Mouse (Mus musculus) spleen, adult 12 weeks (tissue): ENCODE results near the gene Crb2.

Source experiments
- DNase-seq: peaks from one replicate; pipeline ENCODE4 v3.0.0; 2022; ENCODE audit warnings: low spot score

The Crb2 gene

DNA sequence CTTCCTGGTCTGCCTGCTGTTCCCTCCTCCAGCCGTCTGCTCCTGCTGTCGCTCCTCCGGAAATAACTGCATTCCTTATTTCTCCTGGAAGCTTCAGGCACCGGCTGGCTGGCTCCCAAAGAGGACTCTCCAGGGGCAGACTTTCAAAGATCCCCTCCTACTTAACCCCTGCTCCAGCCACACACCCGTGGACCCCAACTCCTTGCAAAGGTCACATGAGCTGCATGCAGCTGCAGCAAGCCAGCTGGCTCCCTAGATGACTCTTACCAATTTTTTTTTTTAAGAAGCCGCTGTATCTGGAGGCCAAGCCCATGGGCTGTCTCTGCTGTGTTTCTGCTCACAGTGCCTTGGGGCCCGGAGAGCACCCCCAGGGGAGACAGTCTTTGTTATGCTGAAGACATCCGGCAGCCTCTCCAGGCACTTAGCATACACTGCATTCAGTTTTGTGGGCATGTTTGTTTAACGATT lies 8.9 kb upstream of the Crb2 start:
- DNase-seq, result peak; percentile 17

DNA sequence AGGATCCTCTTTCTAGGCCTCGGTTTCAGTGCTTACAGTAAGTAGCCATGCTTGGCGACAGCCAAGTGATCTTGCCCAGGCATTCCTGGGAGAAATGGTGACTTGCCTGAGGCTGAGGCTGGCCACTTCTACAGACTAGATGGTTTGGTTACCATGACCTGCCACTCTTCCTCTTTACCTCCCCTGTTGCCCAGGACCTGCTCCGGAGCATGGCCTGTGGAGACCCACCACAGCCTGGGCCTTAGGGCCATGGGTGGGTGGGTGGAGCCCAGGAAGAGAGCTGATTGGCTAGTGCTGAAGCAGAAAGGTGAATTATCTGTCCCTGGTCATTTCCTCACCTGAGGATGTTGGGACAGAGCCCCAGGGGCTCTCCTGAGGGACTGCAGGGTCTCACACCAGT lies 8.3 kb upstream of the Crb2 start:
- no peak for DNase-seq

DNA sequence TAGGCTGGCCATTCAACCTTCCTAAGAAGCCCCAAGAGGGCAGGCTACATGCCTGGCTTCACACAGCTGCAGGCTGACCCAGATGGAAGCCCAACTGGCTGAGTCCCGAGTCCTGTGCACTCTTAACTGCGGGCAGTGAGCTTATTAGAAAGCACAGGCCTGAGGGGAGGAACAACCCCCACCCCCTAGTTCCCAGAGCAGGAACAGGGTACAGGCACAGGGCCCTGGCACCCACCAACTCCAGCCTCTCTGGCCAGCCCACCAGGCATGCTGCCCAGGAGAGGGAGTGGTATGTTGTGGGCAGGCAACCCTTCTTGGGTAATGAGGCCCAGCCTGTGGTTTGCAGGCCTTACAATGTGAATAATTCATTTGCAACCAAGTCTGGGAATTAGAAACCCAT lies 7.1 kb upstream of the Crb2 start:
- no peak for DNase-seq

DNA sequence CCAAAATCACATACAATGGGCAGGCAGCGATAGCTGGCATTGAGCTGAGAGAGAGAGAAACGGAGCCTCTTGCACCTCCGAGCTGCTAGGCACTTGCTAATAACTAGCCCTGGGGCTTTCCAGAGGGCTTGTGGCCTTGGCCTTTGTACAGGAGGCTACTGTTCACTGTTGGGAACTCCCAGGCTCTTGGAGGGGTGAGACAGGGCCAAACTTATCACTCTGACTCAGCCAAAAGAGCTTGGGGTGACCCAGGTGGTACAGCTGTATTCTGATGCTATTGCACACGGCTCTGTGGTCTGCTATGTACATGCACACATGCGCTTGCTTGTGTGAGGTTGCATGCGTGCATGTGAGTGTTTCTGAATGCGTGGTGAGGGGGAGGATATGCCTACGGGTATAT lies 6.3 kb upstream of the Crb2 start:
- DNase-seq, result no peak

DNA sequence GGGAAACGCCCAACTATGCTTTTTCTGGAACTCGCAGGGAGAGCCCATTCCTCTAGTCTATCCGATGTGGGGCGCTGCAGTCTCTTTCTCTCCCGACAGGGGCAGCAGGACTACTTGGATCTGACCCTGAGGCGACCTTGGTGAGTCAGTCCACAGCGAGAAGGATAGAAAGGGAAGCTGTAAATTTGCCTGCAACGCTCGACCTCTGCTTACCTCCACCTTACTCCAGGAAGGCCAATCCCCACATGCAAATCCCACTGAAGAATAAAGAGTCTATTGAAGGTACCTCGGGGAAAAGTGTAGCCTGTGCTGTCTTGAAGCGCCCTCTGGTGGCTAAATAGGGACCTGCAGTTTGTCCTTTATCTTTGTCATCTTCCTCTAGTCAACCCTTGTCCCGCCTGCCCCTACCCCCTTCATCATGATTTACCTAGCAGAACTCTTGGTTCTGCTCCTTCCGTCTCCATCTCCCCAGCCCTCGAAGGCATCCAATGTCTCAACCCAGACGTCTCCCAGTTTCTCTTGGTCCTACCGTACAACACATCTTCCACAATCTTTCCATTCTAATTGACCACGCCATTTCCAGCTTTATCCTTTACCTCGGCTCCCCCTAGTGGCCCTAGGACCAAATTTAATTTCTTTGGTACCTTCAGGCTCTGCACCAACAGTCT lies 4.3 kb upstream of the Crb2 start:
- peak; percentile 77 for DNase-seq

DNA sequence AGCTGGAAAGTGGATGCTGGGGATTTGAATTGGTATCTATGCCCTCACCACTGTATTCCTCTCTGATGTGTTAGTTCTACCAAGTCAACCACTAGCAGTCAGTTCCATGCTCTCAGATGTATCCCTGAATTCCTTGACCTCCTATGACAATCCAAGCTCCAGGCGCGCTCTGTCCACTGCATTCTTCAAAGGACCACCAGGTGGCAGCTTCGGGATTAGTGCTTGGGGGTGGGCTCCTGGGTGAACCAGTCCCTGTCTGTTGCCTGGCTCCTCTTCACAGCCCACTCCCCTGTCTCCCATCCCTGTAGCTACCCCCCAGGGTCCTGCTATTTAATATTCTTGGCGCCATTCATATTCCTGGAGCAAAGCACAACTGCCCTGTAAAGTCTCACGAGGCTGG lies 1.5 kb upstream of the Crb2 start:
- DNase-seq, result no peak

DNA sequence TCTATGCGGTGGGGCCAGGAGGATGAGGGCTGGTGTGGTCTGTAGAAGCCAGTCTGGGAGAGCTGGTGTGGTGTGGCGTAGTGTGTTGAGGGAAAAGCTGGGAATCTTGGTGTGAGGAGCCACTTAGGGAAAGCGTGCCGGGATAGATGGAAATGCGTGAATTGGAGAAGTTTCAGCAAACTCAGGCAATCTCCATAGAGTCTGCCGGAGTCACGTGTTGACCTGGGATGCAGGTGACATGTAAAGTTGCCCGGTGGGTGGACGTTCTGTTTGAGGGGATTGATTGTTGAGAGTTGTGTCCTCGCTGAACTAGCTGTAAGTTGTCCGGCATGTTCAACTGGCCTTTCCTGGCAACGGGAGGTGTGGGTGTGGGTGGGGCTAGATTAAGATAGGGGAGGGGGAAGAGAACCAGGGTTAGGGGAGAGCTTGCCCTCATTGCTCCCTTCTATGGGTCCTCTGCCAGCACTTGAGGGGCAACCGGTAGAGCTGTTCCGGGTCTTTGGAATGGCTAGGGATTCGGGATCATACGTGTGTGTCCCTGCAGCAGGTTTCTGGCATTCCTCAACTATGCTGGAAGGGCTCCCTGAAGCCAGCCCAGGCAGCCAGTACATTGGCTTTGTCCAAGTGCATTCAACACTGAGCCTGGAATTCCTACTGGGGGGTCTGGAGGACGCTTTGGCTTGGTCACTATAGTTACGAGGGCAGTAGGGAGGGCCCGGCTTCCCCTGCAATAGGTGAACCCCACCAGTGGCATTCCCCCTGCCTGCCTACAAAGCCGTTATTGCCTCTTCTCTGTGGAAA lies 762 bp downstream of the Crb2 start:
- no peak for DNase-seq

DNA sequence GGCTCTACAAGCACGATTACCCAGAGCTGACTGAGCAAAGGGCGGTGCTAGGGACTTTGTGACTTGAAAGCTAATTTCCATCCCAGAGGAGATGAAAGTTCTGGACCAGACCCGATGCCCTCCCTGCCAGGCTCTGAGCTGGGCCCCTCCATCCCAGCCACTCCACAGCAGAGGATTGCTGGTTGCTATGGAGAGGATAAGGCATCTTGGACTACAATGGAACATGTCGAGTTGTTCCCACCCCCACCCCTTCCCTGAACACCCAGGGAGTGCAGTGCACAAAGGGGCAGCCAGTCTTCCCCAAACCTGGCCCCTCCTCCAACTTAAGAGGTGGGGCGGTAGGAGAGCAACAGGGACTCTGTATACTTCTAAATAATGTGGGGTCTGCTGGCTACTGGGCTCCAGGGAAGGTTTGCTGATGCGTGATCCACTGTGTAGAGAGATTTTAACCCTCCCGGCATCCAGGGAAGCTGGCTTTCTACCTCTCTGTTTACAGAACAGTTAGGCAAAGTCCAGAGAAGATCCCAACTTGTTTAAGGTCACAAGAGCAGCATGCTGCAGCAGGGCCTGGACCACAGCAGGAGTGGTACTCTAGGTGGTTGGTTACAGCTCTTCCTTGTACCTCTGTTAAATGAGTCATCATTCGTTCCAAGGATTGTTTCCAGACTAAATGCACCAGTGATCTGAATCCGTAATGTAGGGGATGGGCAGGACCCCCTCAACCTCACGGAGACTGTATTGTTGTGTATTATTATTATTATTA lies 2.1 kb downstream of the Crb2 start:
- DNase-seq, result no peak

DNA sequence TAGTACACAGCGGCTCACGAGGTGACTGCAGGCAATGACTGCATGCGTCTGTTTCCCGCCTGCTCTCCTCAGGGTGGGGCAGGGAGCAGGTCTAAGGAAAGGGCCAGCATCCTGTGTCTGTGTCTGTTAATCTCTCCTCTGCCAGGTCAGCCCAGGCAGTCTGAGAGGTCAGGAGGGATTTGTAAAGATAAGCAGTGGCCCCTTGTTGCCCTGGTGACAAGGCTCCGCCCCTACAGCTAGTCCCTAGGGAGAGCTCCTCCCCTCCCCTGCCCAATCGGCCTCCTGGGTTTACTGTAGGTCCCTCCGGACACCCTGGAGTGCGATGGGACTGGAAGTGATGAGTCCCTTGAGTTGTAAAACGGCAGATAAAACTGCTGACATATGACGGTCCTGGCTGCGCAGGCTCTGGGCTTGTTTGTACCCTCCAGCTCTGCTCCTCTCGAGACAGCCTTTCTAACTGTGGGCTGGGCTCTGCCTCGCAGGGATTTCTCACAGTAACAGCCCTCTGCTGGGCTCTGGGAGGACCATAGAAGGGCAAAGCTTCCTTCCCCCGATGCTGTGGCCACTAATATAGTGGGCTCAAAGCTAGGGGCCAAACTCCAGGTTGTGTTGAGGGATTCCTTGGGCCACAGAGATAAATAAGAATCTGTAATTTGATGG lies 4.4 kb downstream of the Crb2 start:
- DNase-seq, result peak; percentile 22

DNA sequence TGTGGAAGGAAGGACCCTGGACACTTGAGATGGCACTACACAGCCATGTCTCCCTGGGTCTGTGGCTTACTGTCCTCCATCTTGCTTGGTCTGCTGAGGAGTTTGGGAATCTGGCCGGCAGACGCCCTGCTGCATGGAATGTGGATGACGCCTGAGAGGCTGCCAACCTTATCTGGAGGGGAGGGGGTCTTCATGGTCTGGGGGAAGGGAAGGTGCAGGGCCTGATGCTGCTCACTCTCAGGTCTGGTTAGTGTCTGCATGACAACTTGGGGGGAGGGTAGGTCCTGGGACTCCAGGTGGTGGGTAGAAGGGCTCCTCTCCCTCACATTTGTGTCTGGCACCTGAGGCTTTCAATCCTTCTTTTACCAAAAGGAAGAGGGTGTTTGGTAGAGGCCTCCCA lies 5.4 kb downstream of the Crb2 start:
- no peak for DNase-seq

DNA sequence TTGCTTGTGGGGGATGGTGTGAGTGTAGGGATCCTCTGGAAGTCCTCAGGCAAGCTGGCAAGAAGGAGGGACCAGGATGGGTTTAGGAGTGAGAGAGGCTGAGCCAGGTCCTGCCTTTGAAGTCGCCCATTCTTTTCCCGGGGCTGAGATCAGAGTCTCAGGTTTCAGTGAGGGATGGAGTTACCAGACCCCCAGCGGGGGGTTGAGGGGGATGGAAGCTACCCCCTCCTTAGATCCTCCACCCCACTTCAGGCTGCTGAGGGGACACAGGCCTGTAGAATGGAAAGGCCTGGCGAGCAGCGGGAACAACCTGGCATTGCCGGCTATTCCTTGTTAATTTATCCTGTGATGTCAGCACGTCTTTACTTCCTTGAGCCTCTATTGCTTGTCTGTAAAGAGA lies 6.0 kb downstream of the Crb2 start:
- no peak for DNase-seq

DNA sequence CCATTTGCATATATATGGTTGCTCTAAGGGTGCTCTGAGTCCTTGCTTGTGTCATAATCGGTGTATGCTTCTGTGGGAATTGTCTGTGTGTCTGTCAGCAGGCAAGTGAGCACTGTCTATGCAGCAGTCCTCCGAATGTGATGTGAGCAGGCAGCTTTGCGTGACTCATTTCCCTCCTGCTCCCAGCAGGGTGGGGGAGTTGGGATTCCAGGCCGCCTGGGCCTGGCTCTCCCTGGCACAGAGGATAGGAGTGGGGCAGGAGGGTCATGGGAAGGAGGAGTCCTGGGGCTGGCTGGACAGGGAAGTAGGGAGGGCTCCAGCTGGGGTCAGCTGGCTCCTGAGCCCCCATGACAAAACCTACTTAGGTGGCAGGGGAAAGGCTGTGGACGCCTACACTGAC lies 8.4 kb downstream of the Crb2 start:
- DNase-seq, result no peak

DNA sequence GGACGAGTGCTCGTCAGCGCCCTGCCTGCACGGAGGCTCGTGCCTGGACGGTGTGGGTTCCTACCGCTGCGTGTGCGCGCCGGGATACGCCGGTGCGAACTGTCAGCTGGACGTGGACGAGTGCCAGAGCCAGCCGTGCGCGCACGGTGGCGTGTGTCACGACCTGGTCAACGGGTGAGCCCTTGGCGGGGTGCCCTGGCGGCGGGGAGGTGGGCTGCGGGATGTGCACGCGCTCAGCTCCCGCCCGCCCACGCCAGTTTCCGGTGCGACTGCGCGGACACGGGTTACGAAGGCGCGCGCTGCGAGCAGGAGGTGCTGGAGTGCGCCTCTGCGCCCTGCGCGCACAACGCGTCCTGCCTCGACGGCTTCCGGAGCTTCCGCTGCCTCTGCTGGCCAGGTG lies 10.4 kb downstream of the Crb2 start:
- DNase-seq, result no peak

DNA sequence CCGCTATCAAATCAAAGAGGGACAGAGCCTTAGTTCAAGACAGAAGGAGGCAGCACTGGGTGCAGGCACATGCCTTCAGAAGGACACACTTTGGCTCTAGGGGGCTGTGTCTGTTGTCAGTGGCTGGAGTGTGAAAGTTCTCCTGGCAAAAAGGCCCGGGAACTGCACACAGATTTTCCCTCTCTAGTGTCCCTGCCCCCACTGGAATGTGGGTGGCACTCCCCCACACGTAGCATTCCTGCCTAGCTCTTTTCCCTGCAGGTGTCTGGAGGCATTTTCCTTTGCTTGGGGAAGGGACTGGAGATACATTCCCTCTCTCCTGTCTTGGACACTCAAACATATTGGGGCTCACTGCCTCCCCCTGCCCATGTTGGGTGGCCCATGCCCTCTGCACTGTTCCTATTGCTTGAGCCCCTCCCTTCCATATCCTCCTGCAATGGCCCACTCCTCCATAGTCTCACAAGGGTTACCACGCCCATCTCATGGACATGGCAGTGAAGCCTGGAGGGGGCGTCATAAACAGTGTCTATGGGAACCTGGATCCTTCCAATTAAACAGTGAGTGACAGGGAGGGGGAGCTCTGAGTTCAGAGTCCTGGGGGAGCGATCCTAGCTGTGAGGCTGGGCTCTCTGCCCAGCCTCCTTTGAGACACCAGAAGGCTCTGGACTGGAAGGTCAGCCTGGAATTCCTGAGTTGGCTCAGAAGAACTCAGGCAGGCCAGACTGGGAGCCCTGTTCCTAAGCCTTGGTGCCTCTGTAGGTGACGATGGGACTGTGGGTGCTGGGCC lies 12.3 kb downstream of the Crb2 start:
- no peak for DNase-seq

DNA sequence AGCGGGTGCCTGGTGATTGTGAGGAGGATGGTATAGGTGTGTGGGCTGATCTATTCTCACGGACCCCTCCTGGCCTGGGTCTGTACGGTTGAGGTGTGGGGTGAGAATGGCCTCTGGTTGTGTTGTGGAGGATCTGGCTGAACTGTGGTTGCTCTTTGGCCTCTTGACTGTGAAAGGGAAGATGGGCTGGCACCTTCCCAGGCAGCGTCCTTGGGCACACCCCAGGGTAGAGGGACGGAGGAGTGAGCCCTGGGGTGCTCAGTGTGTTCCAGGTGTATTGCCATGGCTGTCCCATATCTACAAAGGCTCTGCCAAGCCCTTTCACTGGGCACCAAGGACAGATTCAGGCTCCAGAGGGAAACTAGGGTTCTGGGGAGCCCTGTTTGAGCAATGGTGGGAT lies 13.0 kb downstream of the Crb2 start:
- no peak for DNase-seq

DNA sequence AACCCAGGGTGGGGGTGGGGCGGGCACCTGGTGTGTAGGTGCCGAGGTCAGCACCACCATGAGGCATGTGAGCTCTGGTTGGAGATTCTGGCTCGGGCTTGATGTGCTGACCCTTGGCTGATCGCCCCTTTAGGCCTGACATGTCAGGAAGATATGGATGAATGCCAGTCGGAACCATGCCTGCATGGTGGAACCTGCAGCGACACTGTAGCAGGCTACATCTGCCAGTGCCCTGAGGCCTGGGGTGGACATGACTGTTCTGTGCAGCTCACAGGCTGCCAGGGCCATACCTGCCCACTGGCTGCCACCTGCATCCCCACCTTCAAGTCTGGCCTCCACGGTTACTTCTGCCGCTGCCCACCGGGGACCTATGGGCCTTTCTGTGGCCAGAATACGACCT lies 13.9 kb downstream of the Crb2 start:
- no peak for DNase-seq

DNA sequence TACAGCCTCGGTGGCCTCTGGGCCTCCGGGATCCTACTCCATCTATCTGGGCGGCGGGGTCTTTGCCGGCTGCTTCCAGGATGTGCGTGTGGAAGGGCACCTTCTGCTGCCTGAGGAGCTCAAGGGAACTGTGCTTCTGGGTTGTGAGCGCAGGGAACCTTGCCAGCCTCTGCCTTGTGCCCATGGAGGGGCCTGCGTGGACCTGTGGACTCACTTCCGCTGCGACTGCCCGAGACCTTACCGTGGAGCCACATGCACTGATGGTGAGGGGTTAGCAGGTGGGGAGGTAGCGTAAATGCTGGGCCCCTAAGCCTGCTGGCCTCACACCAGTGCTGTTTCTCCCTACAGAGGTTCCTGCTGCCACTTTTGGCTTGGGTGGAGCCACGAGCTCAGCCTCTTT lies 14.7 kb downstream of the Crb2 start:
- DNase-seq, result no peak

DNA sequence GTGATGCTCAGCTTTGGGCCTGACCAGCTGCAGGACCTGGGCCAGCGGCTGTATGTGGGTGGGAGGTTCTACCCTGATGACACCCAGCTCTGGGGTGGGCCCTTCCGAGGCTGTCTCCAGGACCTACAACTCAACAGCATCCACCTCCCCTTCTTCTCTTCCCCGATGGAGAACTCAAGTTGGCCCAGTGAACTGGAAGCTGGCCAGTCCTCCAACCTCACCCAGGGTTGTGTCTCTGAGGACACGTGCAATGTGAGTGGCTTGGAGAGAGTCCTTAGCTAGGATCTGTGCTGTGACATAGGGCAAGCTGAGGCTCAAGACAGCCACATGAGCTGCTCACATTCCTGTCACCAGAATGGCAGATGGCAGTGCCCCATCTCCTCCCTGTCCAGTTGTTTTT lies 15.3 kb downstream of the Crb2 start:
- DNase-seq, result no peak

DNA sequence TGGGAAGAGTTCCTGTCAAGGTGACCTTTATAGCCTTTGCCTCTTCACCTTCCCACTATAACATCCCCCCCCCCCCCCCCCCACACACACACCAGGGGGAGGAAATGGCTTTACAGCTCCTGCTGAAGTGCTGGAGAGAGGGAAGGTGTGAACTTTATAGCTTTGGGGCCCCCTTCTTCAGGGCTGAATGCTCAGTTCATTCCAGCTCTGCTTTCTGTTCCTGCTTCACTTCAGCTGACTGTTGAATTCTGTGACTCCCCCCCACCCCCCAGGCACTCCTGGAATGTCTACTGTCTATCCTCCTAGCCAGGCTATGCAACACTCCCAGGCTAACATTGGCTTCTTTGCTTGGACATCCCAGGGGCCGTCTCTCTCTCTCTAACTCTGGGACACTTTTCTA lies 20.0 kb downstream of the Crb2 start:
- no peak for DNase-seq

DNA sequence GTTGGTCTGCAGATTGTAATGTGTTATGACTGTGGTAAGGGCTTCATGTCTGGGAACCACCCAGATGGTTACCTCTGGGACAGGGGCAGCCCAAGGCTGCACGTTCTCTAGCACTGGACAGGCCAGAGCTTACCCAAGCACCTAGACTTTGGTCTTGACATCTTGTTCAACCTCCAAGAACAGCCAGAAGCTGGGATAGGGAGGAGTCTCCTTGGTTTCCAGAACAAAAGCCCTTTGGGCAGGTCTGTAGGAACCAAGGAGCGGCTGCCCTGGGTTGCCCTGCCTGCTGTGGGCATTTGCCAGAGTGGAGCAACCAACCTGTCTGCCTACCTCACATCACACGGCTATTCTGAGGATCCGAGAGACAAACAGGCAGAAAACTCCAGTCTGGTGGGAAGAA lies 21.0 kb downstream of the Crb2 start:
- no peak for DNase-seq

DNA sequence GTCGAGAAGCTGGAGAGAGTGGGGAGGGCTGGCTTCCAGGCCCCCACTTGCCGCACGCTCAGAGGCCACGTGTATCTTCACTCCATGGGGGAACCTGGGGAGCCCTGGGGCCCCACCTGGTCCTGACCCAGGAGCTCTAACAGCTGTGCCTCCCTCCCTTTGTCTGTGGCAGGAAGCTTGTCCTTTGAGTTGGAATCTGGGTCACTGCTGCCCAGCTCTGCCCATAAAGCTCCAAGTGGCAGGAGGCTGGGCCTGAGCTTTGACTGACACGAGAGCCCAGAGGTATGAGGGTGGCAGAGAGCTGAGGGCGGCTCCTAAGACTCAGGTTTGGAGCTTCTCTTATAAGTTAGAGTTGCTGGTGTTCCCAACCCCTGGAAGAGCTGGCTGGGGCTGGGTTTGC lies 23.1 kb downstream of the Crb2 start:
- DNase-seq, result no peak

DNA sequence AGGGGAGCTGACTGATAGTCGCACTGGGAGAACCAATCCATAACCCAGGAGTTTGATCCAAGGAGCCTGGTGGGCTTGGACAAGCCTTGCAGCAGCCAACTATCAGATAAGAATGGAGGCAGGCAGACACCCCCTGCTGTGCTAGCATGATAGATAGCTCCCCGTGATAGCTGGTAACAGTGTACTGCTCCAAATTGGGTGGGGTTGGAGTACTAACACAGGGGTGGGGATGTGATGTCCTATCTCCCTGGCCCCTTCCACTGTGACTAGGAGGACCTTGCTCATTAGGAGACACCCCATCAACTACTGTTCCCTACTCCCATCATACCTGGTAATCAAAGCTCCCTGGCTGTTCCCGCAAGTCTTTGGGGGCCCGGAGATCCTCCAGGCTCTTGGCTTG lies 25.6 kb downstream of the Crb2 start:
- no peak for DNase-seq
